Mouse (Mus musculus) cerebellum, postnatal 4 days (tissue): ENCODE data around the gene Pgc.

Experiments used
- DNase-seq, 2 experiments: peaks; one replicate each; pipeline ENCODE4 v3.0.0; 2022; ENCODE audit warnings: low spot score in 2 of 2, mixed read lengths in 1 of 2

Gene Pgc

DNA sequence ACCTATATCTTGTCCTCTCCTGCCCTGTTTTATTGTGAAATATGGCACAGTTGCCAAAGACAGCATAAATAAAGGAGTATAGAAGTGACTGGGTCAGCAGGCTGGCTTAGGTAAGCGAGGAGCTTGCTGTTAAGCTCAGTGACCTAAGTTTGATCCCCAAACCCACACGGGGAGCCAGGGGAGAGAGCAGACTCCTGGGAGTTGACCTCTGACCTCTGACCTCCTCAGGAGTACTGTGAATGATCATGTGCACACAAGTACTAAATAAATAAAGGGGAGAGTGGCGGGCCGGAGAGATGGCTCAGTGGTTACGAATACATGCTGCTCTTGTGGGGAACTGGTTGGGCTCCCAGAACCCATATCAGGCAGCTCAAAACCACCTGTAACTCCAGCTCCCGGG lies 23.5 kb downstream of the Pgc start:
- no peak for DNase-seq

DNA sequence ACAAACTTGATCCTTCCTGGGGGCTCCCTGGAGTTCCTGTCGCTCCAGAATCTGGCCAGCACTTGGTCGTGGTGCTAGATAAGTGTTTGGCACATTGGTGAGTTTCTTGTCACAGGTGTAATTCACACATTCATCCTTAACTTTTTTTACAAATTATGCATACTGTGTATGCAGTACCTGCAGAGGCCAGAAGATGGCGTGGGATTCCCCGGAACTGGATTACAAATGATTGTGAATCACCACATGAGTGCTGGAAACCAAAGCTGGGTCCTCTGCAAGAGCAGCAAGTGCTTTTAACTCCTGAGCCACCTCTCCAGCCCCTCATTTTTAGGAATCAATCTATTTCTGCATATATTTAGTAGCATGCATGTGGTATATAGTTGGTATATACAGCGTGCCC lies 25.2 kb downstream of the Pgc start:
- no peak for DNase-seq

- DNase-seq: no peak
These were observed 26.6 kb downstream of the Pgc start for GRCm38 (mm10) chr17:47753130-47753775.

- no peak for DNase-seq
These were observed 27.6 kb downstream of the Pgc start for GRCm38 (mm10) chr17:47754246-47754645.

DNA sequence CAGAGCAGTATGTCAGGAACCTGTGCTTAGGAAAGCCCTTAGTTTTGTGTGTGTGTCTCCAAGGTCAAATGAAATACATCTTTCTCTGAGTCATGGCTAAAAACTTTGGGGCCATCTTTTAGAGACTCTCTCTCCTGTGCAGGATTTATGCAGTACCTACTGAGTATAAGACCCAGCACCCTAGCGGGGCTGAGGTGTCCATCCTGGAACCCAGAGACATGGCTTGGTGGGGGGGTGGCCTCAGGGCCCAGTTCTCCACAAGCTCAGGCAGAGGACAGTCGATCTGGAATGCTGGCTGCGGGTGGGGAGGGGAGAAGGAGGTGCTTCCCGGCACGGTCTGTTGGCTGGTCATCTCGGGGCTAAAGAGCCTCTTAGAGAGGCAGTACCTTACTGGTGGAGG lies 29.7 kb downstream of the Pgc start:
- no peak for DNase-seq

DNA sequence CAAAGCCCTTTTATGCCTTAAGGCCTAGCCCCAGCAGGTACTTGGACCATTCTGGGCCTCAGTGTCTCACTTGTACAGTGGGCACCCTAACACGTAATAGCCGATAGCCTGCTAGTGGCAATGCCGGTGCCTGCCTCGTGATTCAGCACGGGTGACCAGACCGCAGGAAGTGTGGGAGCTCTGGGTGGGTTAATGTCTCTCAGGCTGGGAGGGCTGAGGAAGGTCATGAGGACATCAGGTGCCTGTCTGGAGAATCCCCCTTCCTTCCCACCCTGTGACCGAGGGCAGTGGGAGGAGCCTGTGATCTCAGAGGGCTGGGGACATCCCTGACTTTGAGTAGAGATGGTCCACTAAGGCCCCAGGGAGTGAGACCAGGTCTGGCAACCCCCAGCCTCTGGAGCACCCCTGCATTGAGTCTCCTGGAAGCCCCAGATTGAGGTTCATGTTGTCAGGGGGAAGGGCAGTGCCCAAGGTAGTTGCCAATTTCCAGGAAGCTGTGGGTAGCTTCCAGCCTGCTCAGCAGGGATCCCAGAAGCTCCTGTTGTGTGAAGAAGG lies 30.5 kb downstream of the Pgc start:
- DNase-seq: no peak

- DNase-seq: no peak
These were observed 33.2 kb downstream of the Pgc start for GRCm38 (mm10) chr17:47759702-47760410.

DNA sequence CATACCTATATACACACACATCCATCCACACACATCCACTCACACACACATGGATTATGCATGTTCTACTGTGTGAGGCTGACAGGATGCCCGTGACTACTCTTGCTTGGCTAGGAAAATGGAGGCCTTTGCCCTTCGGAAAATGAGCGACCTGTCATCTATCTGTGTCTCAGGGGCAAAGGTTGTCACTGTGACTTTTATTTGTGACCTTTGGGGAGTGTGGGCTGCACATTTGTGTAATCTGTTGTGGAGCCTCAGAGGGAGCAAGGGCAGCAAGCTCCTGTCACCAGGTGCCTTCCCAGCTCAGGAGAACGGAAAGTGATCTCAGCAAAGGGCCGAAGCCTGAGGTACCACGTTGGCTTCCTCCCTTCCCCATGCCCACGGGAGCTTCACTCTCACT lies 35.4 kb downstream of the Pgc start:
- no peak for DNase-seq

DNA sequence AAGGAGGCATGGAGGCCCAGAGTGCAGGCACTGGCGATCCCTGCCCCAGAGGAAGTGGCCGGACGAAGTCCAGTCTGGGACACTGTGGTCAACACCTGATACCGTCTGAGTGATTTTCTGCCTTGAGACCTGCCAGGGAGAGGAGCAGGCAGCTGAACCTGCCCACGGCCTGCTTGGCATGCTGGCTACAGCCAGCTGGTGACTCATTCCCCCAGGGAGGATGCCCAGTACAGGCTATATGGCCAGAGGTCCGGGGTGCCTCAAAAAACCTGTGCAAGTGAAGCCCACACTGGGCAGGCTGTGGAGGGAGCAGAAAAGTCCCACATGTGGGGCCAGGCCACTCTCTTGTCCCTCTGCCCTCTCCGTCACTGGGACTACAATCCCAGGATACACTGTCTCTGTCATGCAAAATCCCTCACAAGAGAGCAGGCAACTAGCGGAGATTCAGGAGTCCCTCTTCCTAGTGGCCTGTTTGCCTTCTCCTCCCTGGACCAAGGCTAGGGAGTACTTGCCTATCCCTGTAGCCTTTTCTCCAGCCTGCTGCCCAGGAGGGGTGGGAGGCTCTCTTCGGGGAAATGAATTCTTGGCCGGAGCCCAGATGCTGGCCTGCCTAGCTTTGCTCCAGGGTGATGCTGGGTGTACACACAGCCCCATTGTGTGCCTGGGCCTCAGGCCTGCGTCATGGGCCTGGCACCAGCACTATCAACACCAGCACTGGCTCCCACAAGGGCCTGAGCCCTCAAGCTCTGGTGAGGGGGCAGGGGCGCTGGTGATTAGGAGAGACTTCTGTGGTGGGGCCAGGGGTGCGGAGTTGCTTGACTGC lies 36.1 kb downstream of the Pgc start:
- DNase-seq: peak; percentile 50 to 62

DNA sequence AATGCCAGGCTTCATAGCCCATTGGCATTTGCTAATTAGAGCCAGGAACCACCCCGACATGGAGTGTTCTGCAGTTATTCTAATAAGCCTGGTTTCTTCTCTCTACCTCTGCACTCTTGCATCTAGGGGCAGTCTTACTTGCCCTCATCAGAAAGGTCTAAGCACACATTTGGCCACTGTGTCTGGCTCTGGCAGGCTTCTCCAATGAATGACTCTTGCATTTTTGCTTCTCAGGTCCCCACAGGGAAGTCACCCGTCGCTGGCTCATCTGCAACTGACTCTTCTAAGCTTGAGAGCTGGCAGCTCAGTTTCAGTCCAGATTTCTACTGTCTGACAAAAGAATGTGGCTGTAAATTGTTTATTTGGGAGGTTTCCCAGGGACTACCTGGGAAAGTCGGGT lies 39.3 kb downstream of the Pgc start:
- no peak for DNase-seq

DNA sequence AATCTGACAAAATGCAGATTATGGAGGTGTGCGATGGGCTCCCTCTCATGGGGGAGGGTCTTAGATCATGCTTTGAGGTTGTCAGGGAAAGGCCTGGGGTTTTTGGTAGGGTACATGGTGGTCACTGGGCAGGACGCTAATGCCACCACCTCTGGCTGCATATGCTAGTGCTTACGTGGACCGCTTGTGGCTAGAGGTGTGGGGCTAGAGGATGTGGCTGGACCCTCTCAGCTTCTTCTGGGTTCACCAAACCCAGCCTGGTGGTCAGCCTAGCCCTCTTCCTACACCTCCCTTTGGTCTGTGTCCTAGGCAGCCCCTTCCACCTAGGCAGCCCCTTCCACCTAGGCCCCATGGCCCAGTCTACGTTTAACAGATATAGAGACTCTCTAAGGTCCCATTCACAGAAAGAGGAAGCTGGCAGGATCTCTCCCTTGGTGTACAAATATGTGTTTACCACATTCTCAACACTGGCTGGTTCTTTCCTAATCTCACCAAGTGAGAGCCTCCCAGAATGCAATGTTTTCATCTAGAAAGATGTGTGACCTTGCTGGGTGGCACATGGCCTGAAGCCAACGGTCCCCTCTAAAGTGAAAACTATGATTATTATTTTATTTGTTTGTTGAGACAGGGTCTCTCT lies 39.9 kb downstream of the Pgc start:
- no peak for DNase-seq

DNA sequence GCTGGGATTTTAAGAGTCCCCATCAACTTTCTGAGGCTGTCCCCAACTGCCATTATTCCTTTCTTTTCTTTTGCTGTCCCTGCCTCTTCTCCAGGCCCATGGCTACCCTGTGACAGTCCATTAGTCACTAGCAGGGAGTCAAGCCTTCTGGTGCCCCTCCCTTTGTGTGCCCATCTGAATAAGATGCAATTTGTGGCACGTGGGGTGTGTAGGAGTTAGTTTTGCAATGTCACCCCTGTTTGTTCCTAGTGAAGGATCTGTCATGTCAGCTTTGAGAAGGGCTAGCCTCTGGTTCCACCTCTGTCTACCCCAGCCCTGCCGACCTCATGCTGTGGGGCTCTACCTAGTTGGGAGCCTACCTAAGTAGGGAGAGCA lies 40.4 kb downstream of the Pgc start:
- DNase-seq: no peak

DNA sequence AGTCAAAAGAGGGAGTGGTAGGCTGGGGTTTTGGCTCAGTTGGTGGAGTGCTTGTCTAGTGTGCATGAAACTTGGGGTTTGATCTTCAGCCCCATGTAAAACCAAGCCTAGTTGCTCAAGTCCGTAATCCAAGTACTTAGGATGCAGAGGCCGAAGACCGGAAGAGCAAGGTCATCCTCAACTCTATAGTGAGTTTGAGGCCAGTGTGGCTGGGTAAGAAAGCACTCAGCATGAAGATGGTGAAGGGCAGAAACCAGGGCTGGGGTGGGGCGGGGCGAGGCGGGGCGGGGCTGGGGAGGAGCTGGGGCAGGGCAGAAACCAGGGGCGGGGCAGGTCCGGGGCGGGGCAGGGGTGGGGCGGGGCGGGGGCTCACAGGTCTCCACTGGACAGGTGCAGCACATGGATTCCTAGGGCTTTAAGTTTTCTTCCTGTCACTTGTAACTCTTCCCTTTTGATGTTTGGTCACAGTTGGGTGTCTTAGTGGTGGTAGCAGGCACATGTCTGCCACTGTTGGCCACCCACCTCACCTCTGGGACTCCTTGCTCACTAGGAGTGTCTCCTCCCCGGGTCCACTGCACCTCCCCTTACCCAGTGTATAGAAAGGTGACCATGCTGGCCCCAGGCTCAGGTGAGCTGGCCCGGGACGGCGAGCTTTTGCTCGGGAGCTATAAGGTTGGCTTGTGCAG lies 41.0 kb downstream of the Pgc start:
- no peak for DNase-seq

- no peak for DNase-seq
These were observed 42.1 kb downstream of the Pgc start for GRCm38 (mm10) chr17:47768707-47769276.

- DNase-seq: no peak
These were observed 43.0 kb downstream of the Pgc start for GRCm38 (mm10) chr17:47769389-47770299.

DNA sequence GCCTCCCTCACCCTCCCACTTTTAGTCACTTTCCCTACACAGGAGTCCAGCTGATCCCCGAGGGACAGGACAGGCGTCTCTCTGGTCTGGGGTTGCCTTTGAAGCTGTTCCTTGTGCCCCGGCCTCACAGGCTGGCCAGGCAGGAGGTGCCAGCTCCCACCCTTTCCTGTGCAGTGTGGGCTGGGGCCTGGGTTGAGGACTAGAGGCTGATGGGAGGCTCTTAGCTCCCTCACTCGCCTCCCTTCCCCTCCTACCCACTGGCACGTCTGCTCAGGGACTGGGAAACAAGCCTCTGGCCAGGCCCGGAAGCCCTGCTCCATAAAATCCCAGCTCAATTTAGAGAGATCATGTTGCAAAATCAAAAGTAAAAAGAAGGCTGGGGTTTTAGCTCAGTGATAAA lies 47.0 kb downstream of the Pgc start:
- DNase-seq: no peak

- no peak for DNase-seq
These were observed 50.5 kb downstream of the Pgc start for GRCm38 (mm10) chr17:47777141-47777540.

- no peak for DNase-seq
These were observed 53.8 kb downstream of the Pgc start for GRCm38 (mm10) chr17:47780470-47780869.

DNA sequence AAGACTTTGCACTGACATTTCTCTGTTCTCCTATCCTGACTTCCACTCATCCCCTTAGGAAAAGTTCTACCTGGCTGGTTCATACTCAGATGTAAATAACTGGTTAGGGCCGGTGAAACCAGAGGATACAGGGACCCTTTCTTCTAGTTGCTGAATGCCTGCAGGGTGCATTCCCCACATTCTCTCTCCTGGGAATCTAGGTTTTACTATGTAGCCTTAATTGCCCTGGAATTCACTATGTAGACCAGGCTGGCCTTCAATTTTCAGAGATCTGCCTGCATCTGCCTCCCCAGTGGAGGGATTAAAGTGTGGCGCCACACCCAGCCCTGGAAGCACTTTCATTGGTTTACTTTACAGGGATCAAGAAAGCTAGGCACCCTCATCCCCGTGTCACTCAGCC lies 55.8 kb downstream of the Pgc start:
- no peak for DNase-seq
